Mouse (Mus musculus) adrenal gland, postnatal 25 days (tissue): ENCODE measurements around the gene Mogat2. TPM values are rescaled to one million over a fixed set of nuclear protein-coding genes. Genes with fewer than 3 reads are reported as not detected.

Experiments
- DNase-seq: peaks from one replicate; pipeline ENCODE4 v3.0.0; 2021; ENCODE audit warnings: mixed read lengths
- total RNA-seq: library from RNA; stranded (reverse); gene quantifications from 2 replicates; pipeline ENCODE4 v1.2.3, GENCODE M21; 2021

The Mogat2 gene
- total RNA-seq, 1 experiment from 2014 or later: 0.79 TPM

- no peak for DNase-seq
These were observed 3.5 kb downstream of the Mogat2 start for GRCm38 (mm10) chr7:99234916-99235315.

GRCm38 (mm10) chr7:99232571-99232970 lies 5.8 kb downstream of the Mogat2 start:
- no peak for DNase-seq

GRCm38 (mm10) chr7:99230061-99230747 lies 8.2 kb downstream of the Mogat2 start:
- no peak for DNase-seq

- peak; percentile 54 for DNase-seq
These were observed 9.0 kb downstream of the Mogat2 start for GRCm38 (mm10) chr7:99229411-99229810.

GRCm38 (mm10) chr7:99228825-99229224 lies 9.6 kb downstream of the Mogat2 start:
- no peak for DNase-seq

- no peak for DNase-seq
These were observed 11.2 kb downstream of the Mogat2 start for GRCm38 (mm10) chr7:99227267-99227666.

- no peak for DNase-seq
These were observed 11.8 kb downstream of the Mogat2 start for GRCm38 (mm10) chr7:99226662-99227061.

GRCm38 (mm10) chr7:99225421-99225820 lies 13.0 kb downstream of the Mogat2 start:
- DNase-seq: no peak

GRCm38 (mm10) chr7:99224648-99225190 lies 13.7 kb downstream of the Mogat2 start:
- DNase-seq: no peak

- DNase-seq: no peak
These were observed 14.2 kb downstream of the Mogat2 start for GRCm38 (mm10) chr7:99224225-99224624.

GRCm38 (mm10) chr7:99217338-99218074 lies 20.9 kb downstream of the Mogat2 start:
- peak; percentile 29 for DNase-seq

- peak; percentile 50 for DNase-seq
These were observed 23.0 kb downstream of the Mogat2 start for GRCm38 (mm10) chr7:99215347-99215855.

- no peak for DNase-seq
These were observed 23.7 kb downstream of the Mogat2 start for GRCm38 (mm10) chr7:99214621-99215185.

GRCm38 (mm10) chr7:99213686-99214085 lies 24.7 kb downstream of the Mogat2 start:
- DNase-seq: no peak

- no peak for DNase-seq
These were observed 25.4 kb downstream of the Mogat2 start for GRCm38 (mm10) chr7:99213056-99213455.

- DNase-seq: no peak
These were observed 29.7 kb downstream of the Mogat2 start for GRCm38 (mm10) chr7:99208704-99209103.

- no peak for DNase-seq
These were observed 32.1 kb downstream of the Mogat2 start for GRCm38 (mm10) chr7:99206364-99206763.

- no peak for DNase-seq
These were observed 36.3 kb downstream of the Mogat2 start for GRCm38 (mm10) chr7:99202163-99202562.

GRCm38 (mm10) chr7:99200290-99200689 lies 38.1 kb downstream of the Mogat2 start:
- DNase-seq: no peak

- DNase-seq: peak; percentile 27
These were observed 38.8 kb downstream of the Mogat2 start for GRCm38 (mm10) chr7:99199451-99200175.

GRCm38 (mm10) chr7:99198811-99199210 lies 39.6 kb downstream of the Mogat2 start:
- no peak for DNase-seq

- DNase-seq: no peak
These were observed 43.9 kb downstream of the Mogat2 start for GRCm38 (mm10) chr7:99194511-99194910.
